Mouse (Mus musculus): ENCODE results near the gene Bcl2l11. TPM values are rescaled to one million over a fixed set of nuclear protein-coding genes. Genes with fewer than 3 reads are reported as not detected.
"Not testable (repeated sequence)": the region's sequence is repeated elsewhere in the genome, so short reads cannot be mapped to it uniquely, and the experiment has no call there.

Bcl2l11 gene
- polyA plus RNA-seq, 1 experiment, result 4.0 TPM

GRCm38 (mm10) chr2:128176391-128177044 is 50.7 kb downstream of the Bcl2l11 start:
- Histone ChIP-seq H3K36me3 (ENCODE audit: control insufficient read depth, insufficient read depth) (no peaks in the 10 kb centered on the region), H3K27me3 (ENCODE audit: control insufficient read depth, insufficient read depth, insufficient read length) (no peaks in the 10 kb centered on the region), H3ac (ENCODE audit: control insufficient read depth, insufficient read length, low read depth) (no peak overlapping the region), H3K79me2 (ENCODE audit: control insufficient read depth, insufficient read depth) (no peaks in the 10 kb centered on the region), H3K79me3 (ENCODE audit: low read depth) (no peaks in the 10 kb centered on the region), H3K4me3 (ENCODE audit: insufficient read depth, poor library complexity, severe bottlenecking) (no peak overlapping the region)
- TF ChIP-seq MYOD1 (IDR thresholded peaks at IDR 0.05; ENCODE audit: control insufficient read depth, insufficient read length, low read depth) (no peak), CTCF (IDR thresholded peaks at IDR 0.05; ENCODE audit: control insufficient read depth, insufficient read depth, insufficient read length) (no peak), CEBPB (IDR thresholded peaks at IDR 0.05; ENCODE audit: low read depth) (no peak), USF1 (IDR thresholded peaks at IDR 0.05; ENCODE audit: low read depth) (no peak), MYOG (IDR thresholded peaks at IDR 0.05; ENCODE audit: control insufficient read depth, extremely low read depth, insufficient read length) (no peak), FOSL1 (IDR thresholded peaks at IDR 0.05; ENCODE audit: insufficient read depth, low read length, poor library complexity, severe bottlenecking) (no peak), MAX (IDR thresholded peaks at IDR 0.05) (no peak)

- Histone ChIP-seq H3ac (ENCODE audit: control insufficient read depth, insufficient read length, low read depth) (no peak overlapping the region), H3K79me3 (ENCODE audit: low read depth) (no peaks in the 10 kb centered on the region), H3K4me3 (ENCODE audit: insufficient read depth, poor library complexity, severe bottlenecking) (no peak overlapping the region), H3K36me3 (ENCODE audit: control insufficient read depth, insufficient read depth) (no peaks in the 10 kb centered on the region), H3K27me3 (ENCODE audit: control insufficient read depth, insufficient read depth, insufficient read length) (no peaks in the 10 kb centered on the region), H3K79me2 (ENCODE audit: control insufficient read depth, insufficient read depth) (no peaks in the 10 kb centered on the region)
- no peak for TF ChIP-seq MYOD1 (IDR thresholded peaks at IDR 0.05; ENCODE audit: control insufficient read depth, insufficient read length, low read depth)
- no peak for TF ChIP-seq MAX (IDR thresholded peaks at IDR 0.05)
- TF ChIP-seq MYOG (IDR thresholded peaks at IDR 0.05; ENCODE audit: control insufficient read depth, extremely low read depth, insufficient read length), result no peak
- no peak for TF ChIP-seq CTCF (IDR thresholded peaks at IDR 0.05; ENCODE audit: control insufficient read depth, insufficient read depth, insufficient read length)
- no peak for TF ChIP-seq FOSL1 (IDR thresholded peaks at IDR 0.05; ENCODE audit: insufficient read depth, low read length, poor library complexity, severe bottlenecking)
- TF ChIP-seq USF1 (IDR thresholded peaks at IDR 0.05; ENCODE audit: low read depth), result no peak
- no peak for TF ChIP-seq CEBPB (IDR thresholded peaks at IDR 0.05; ENCODE audit: low read depth)
Observed at GRCm38 (mm10) chr2:128177241-128177661, 51.4 kb downstream of the Bcl2l11 start.

GRCm38 (mm10) chr2:128179126-128179807 is 53.4 kb downstream of the Bcl2l11 start:
- Histone ChIP-seq H3K4me3 (ENCODE audit: insufficient read depth, poor library complexity, severe bottlenecking) (no peak overlapping the region), H3K79me2 (ENCODE audit: control insufficient read depth, insufficient read depth) (no peaks in the 10 kb centered on the region), H3K27me3 (ENCODE audit: control insufficient read depth, insufficient read depth, insufficient read length) (no peaks in the 10 kb centered on the region), H3ac (ENCODE audit: control insufficient read depth, insufficient read length, low read depth) (no peak overlapping the region), H3K79me3 (ENCODE audit: low read depth) (no peaks in the 10 kb centered on the region), H3K36me3 (ENCODE audit: control insufficient read depth, insufficient read depth) (no peaks in the 10 kb centered on the region)
- TF ChIP-seq FOSL1 (IDR thresholded peaks at IDR 0.05; ENCODE audit: insufficient read depth, low read length, poor library complexity, severe bottlenecking), result no peak
- TF ChIP-seq CEBPB (IDR thresholded peaks at IDR 0.05; ENCODE audit: low read depth), result no peak
- no peak for TF ChIP-seq CTCF (IDR thresholded peaks at IDR 0.05; ENCODE audit: control insufficient read depth, insufficient read depth, insufficient read length)

- TF ChIP-seq MYOG (IDR thresholded peaks at IDR 0.05; ENCODE audit: control insufficient read depth, extremely low read depth, insufficient read length), result no peak
- TF ChIP-seq CEBPB (IDR thresholded peaks at IDR 0.05; ENCODE audit: low read depth), result no peak
- TF ChIP-seq MYOD1 (IDR thresholded peaks at IDR 0.05; ENCODE audit: control insufficient read depth, insufficient read length, low read depth), result no peak
- Histone ChIP-seq H3K4me3 (ENCODE audit: insufficient read depth, poor library complexity, severe bottlenecking) (no peak overlapping the region), H3K36me3 (ENCODE audit: control insufficient read depth, insufficient read depth) (no peaks in the 10 kb centered on the region), H3K79me3 (ENCODE audit: low read depth) (no peaks in the 10 kb centered on the region), H3K27me3 (ENCODE audit: control insufficient read depth, insufficient read depth, insufficient read length) (no peaks in the 10 kb centered on the region), H3ac (ENCODE audit: control insufficient read depth, insufficient read length, low read depth) (no peak overlapping the region), H3K79me2 (ENCODE audit: control insufficient read depth, insufficient read depth) (no peaks in the 10 kb centered on the region)
Observed at GRCm38 (mm10) chr2:128179808-128180379, 54.1 kb downstream of the Bcl2l11 start.

- H3K27me3 ChIP-seq (ENCODE audit: control insufficient read depth, insufficient read depth, insufficient read length); H3K36me3 ChIP-seq (ENCODE audit: control insufficient read depth, insufficient read depth); H3ac ChIP-seq (ENCODE audit: control insufficient read depth, insufficient read length, low read depth); H3K79me3 ChIP-seq (ENCODE audit: low read depth); H3K79me2 ChIP-seq (ENCODE audit: control insufficient read depth, insufficient read depth); H3K4me3 ChIP-seq (ENCODE audit: insufficient read depth, poor library complexity, severe bottlenecking): not testable (repeated sequence)
Observed at GRCm38 (mm10) chr2:128182181-128182580, 56.3 kb downstream of the Bcl2l11 start.

- Histone ChIP-seq H3K36me3 (ENCODE audit: control insufficient read depth, insufficient read depth) (no peaks in the 10 kb centered on the region), H3ac (ENCODE audit: control insufficient read depth, insufficient read length, low read depth) (no peak overlapping the region), H3K79me3 (ENCODE audit: low read depth) (no peaks in the 10 kb centered on the region), H3K27me3 (ENCODE audit: control insufficient read depth, insufficient read depth, insufficient read length) (no peaks in the 10 kb centered on the region), H3K4me3 (ENCODE audit: insufficient read depth, poor library complexity, severe bottlenecking) (no peak overlapping the region), H3K79me2 (ENCODE audit: control insufficient read depth, insufficient read depth) (no peaks in the 10 kb centered on the region)
- TF ChIP-seq CTCF (IDR thresholded peaks at IDR 0.05; ENCODE audit: control insufficient read depth, insufficient read depth, insufficient read length), result no peak
- no peak for TF ChIP-seq USF1 (IDR thresholded peaks at IDR 0.05; ENCODE audit: low read depth)
- TF ChIP-seq CEBPB (IDR thresholded peaks at IDR 0.05; ENCODE audit: low read depth), result no peak
- TF ChIP-seq MAX (IDR thresholded peaks at IDR 0.05), result no peak
- TF ChIP-seq MYOG (IDR thresholded peaks at IDR 0.05; ENCODE audit: control insufficient read depth, extremely low read depth, insufficient read length), result no peak
- TF ChIP-seq FOSL1 (IDR thresholded peaks at IDR 0.05; ENCODE audit: insufficient read depth, low read length, poor library complexity, severe bottlenecking), result no peak
- no peak for TF ChIP-seq MYOD1 (IDR thresholded peaks at IDR 0.05; ENCODE audit: control insufficient read depth, insufficient read length, low read depth)
Observed at GRCm38 (mm10) chr2:128182751-128183150, 56.9 kb downstream of the Bcl2l11 start.
